Mouse (Mus musculus) limb, embryonic 12.5 days (tissue): ENCODE measurements at regions not wholly inside any gene's neighbourhood (a gene's known extent, or its start where the extent isn't known, plus 50 kb on each side); places are given as distances from the start of the nearest gene placed in this dataset.

Source experiments
- ATAC-seq: fragments of 200-750 bp; cut with Nextera tagmentation; 2 replicates; pipeline ENCODE4 v1.8.0; 2017; ENCODE audit warnings: low read depth, moderate TSS enrichment; ENCODE audit not compliant: insufficient number of reproducible peaks, insufficient read depth, low FRiP score, low TSS enrichment
- H3K27ac ChIP-seq: fragments of 300-500 bp; sonication (generic); 2 replicates; pipeline ENCODE4 v1.5.1; 2016; ENCODE audit warnings: mild to moderate bottlenecking, moderate library complexity
- H3K27me3 ChIP-seq: fragments of 300-500 bp; sonication (generic); 2 replicates; pipeline ENCODE4 v1.6.1; 2016; ENCODE audit warnings: mild to moderate bottlenecking, moderate library complexity
- H3K36me3 ChIP-seq: fragments of 300-500 bp; sonication (generic); 2 replicates; pipeline ENCODE4 v1.6.1; 2016; ENCODE audit warnings: mild to moderate bottlenecking, moderate library complexity
- H3K4me1 ChIP-seq: fragments of 300-500 bp; sonication (generic); replicated peaks from 2 replicates; pipeline ENCODE4 v1.6.1; 2016
- H3K4me2 ChIP-seq: fragments of 300-500 bp; sonication (generic); 2 replicates; pipeline ENCODE4 v1.6.1; 2016; ENCODE audit warnings: mild to moderate bottlenecking, moderate library complexity
- H3K4me3 ChIP-seq: fragments of 300-500 bp; sonication (generic); replicated peaks from 2 replicates; pipeline ENCODE4 v1.5.1; 2016; ENCODE audit warnings: mild to moderate bottlenecking
- H3K9ac ChIP-seq: fragments of 300-500 bp; sonication (generic); replicated peaks from 2 replicates; pipeline ENCODE4 v1.6.1; 2016; ENCODE audit warnings: mild to moderate bottlenecking, moderate library complexity
- H3K9me3 ChIP-seq: fragments of 300-500 bp; sonication (generic); 2 replicates; pipeline ENCODE4 v1.6.1; 2016; ENCODE audit warnings: mild to moderate bottlenecking, moderate library complexity
- WGBS: fragments of 180-500 bp; shearing (Covaris S2); methylation state at CpG from one replicate; pipeline ENCODE4 v1.1.7; 2016; 5-methylcytosine and 5-hydroxymethylcytosine counted together

DNA sequence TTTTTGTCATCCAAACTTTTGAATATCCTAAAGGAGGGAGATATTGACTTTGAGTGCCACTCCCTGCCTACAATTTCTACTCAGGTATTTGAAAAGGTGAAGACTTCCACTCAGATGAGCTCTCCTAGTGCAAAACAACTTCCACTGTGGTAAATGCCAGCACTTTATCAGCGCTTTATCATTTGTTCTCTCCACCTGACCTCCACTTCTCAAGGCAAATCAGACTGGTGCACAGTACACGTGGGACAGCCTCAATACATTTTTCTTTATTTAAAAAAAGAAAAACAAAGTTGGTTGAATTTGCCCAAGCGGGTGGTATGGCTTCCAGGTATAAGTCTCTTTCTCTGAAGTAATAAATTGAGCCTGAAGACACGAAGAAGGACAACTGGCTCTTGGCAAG, 114.2 kb downstream of the Bcl2l11 start:
- no peak for ATAC-seq
- no peaks in the 10 kb centered on the region for H3K9me3 ChIP-seq
- peaks cover 9% of the 10 kb centered on the region for H3K4me1 ChIP-seq
- no peak overlapping the region for H3K27ac ChIP-seq
- 57% methylated on average over 4 of the region's 4 CpGs for WGBS
- H3K4me3 ChIP-seq = no peak overlapping the region
- no peak overlapping the region for H3K9ac ChIP-seq
- H3K36me3 ChIP-seq = no peaks in the 10 kb centered on the region
- no peaks in the 10 kb centered on the region for H3K27me3 ChIP-seq
- no peak overlapping the region for H3K4me2 ChIP-seq

DNA sequence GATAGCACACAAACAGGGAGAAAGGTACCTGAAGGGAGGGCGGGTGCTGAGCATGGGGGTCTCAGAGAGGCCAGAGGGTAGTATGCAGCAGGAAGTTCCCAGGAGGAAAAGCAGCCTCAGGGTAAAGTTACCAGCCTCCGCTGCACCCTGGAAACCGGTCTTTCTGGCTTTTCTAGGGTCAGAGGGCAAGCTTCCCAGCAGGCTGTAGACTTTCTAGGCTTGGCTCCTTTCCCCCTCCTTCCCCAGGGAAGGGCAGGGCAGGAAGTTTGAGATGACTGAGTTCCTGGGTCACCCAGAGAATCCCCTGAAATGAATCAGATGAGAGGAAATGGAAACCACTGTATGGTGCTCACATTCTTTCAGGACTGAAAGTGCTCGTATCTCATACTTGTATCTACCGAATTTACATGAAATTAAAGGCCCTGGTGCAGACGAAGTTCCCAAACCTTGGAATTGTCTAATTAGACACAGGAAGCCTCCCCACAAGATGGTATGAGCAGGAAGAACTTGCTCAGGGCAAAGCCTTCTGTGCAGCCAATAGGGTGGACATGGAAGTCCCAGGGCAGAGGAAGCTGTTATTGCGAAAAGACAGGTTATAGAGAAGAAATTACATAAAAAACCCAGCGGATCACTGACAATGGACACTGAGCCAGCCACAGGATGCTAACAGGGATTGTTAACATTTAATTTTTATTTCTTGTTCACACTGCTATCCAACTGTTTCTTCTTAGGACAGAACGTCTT, 114.9 kb downstream of the Bcl2l11 start:
- no peaks in the 10 kb centered on the region for H3K27me3 ChIP-seq
- no peak overlapping the region for H3K27ac ChIP-seq
- H3K9me3 ChIP-seq = no peaks in the 10 kb centered on the region
- H3K4me1 ChIP-seq = peaks cover 9% of the 10 kb centered on the region
- H3K4me2 ChIP-seq = no peak overlapping the region
- WGBS = 38% methylated on average over 9 of the region's 9 CpGs
- no peak overlapping the region for H3K9ac ChIP-seq
- no peak overlapping the region for H3K4me3 ChIP-seq
- ATAC-seq = no peak
- no peaks in the 10 kb centered on the region for H3K36me3 ChIP-seq

GRCm38 (mm10) chr2:128241280-128241665, 115.4 kb downstream of the Bcl2l11 start:
- no peak for ATAC-seq
- Histone ChIP-seq H3K4me3 (no peak overlapping the region), H3K9me3 (no peaks in the 10 kb centered on the region), H3K36me3 (no peaks in the 10 kb centered on the region), H3K27me3 (no peaks in the 10 kb centered on the region), H3K27ac (no peak overlapping the region), H3K4me1 (peaks cover 9% of the 10 kb centered on the region), H3K9ac (no peak overlapping the region), H3K4me2 (no peak overlapping the region)
- 21% methylated on average over 3 of the region's 3 CpGs for WGBS

DNA sequence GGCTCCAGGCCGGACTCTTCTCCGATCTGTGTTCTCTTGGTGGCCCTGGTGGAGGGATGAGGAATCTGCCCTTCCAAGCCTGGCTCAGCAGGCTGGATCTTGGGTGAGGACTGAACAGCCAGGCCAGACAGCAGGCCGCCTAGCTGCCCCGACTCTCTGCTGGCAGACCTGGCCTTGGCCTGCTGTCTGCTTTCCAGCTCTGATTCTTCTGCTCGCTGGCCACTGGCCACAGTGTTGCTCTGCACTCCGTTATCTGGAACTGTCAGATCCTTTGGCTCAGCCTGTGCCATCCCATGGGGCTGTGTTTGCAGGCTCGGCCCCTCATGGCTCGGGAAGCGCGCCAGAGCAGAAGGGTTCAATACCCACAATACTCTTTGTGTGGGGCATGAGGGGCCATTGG, 119.7 kb downstream of the Bcl2l11 start:
- no peak overlapping the region for H3K4me2 ChIP-seq
- H3K36me3 ChIP-seq = no peaks in the 10 kb centered on the region
- H3K27ac ChIP-seq = no peak overlapping the region
- H3K4me1 ChIP-seq = peaks cover 7% of the 10 kb centered on the region
- ATAC-seq = no peak
- H3K9ac ChIP-seq = no peak overlapping the region
- no peaks in the 10 kb centered on the region; the same call in 1 of the 2 replicates for H3K27me3 ChIP-seq
- WGBS = 88% methylated on average over 10 of the region's 10 CpGs
- no peaks in the 10 kb centered on the region for H3K9me3 ChIP-seq
- no peak overlapping the region for H3K4me3 ChIP-seq

GRCm38 (mm10) chr2:128247967-128248366, 122.1 kb downstream of the Bcl2l11 start:
- Histone ChIP-seq H3K9me3 (no peaks in the 10 kb centered on the region), H3K4me1 (no peaks in the 10 kb centered on the region), H3K9ac (no peak overlapping the region), H3K27ac (no peak overlapping the region), H3K36me3 (no peaks in the 10 kb centered on the region), H3K27me3 (no peaks in the 10 kb centered on the region; the same call in 1 of the 2 replicates), H3K4me2 (no peak overlapping the region), H3K4me3 (no peak overlapping the region)
- ATAC-seq = no peak
- WGBS = 16% methylated on average over 4 of the region's 4 CpGs

- no peak for ATAC-seq
- Histone ChIP-seq H3K9me3 (no peaks in the 10 kb centered on the region), H3K9ac (no peak overlapping the region), H3K27me3 (no peaks in the 10 kb centered on the region; the same call in 1 of the 2 replicates), H3K4me2 (no peak overlapping the region), H3K4me1 (no peaks in the 10 kb centered on the region), H3K36me3 (no peaks in the 10 kb centered on the region), H3K4me3 (no peak overlapping the region), H3K27ac (no peak overlapping the region)
- WGBS = 87% methylated on average over 4 of the region's 4 CpGs
These were observed 123.3 kb downstream of the Bcl2l11 start for GRCm38 (mm10) chr2:128249188-128249587.

DNA sequence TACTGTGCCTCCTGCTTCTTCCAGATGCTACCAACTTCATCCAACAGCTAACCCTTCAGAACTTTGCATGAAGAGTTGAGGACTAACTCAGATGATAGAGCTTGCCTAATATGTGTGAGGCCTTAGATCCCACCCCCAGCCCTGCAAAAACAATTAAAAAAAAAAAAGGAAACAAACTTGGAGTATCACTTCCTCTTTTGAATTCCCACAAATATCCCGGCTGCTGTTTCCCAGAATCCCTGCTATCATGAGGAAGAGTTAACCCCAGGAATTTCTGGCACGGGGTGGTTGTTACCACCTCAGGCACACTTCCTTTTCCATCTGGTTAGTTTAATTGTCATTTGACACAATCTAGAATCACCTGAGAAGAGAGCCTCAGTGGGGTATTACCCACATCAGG, 123.8 kb downstream of the Bcl2l11 start:
- Histone ChIP-seq H3K4me1 (no peaks in the 10 kb centered on the region), H3K36me3 (no peaks in the 10 kb centered on the region), H3K9ac (no peak overlapping the region), H3K27me3 (no peaks in the 10 kb centered on the region; the same call in 1 of the 2 replicates), H3K27ac (no peak overlapping the region), H3K4me3 (no peak overlapping the region), H3K4me2 (no peak overlapping the region), H3K9me3 (no peaks in the 10 kb centered on the region)
- no peak for ATAC-seq
- WGBS = 89% methylated on average over 2 of the region's 2 CpGs

- H3K9me3 ChIP-seq = no peaks in the 10 kb centered on the region
- no peaks in the 10 kb centered on the region for H3K36me3 ChIP-seq
- no peaks in the 10 kb centered on the region for H3K4me1 ChIP-seq
- no peak overlapping the region for H3K4me2 ChIP-seq
- WGBS = 79% methylated on average over 4 of the region's 4 CpGs
- H3K4me3 ChIP-seq = no peak overlapping the region
- no peaks in the 10 kb centered on the region; the same call in 1 of the 2 replicates for H3K27me3 ChIP-seq
- no peak for ATAC-seq
- H3K27ac ChIP-seq = no peak overlapping the region
- no peak overlapping the region for H3K9ac ChIP-seq
These were observed 125.0 kb downstream of the Bcl2l11 start for GRCm38 (mm10) chr2:128250841-128251240.

DNA sequence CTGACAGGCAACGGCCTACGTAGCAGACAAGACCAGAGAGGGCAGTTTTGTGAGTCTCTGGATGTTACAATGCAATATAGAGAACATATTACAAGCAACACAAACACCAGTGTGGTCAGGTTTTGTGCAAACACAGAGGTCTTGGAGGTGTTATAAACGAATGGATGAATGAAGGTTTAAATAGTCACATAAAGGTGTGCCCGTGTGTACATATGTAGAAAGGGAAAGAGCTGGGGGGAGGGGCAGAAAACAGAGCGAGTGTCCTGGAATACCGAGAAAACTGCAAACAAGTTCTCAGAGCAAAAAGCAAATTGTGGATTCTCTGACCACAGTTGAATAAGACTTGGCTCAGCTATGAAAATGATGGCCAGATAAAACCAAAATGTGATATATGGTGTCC, 130.8 kb downstream of the Bcl2l11 start:
- H3K4me2 ChIP-seq = no peak overlapping the region
- H3K9me3 ChIP-seq = no peaks in the 10 kb centered on the region
- no peaks in the 10 kb centered on the region for H3K36me3 ChIP-seq
- H3K4me3 ChIP-seq = no peak overlapping the region
- no peaks in the 10 kb centered on the region for H3K27me3 ChIP-seq
- no peaks in the 10 kb centered on the region for H3K4me1 ChIP-seq
- WGBS = 79% methylated on average over 6 of the region's 6 CpGs
- ATAC-seq = no peak
- no peak overlapping the region for H3K27ac ChIP-seq
- no peak overlapping the region for H3K9ac ChIP-seq

- no peak for ATAC-seq
- H3K9ac ChIP-seq = no peak overlapping the region
- no peak overlapping the region for H3K4me3 ChIP-seq
- H3K27me3 ChIP-seq = no peaks in the 10 kb centered on the region
- H3K9me3 ChIP-seq = no peaks in the 10 kb centered on the region
- no peak overlapping the region for H3K27ac ChIP-seq
- no peak overlapping the region for H3K4me2 ChIP-seq
- 83% methylated on average over 9 of the region's 9 CpGs for WGBS
- no peaks in the 10 kb centered on the region for H3K36me3 ChIP-seq
- H3K4me1 ChIP-seq = no peaks in the 10 kb centered on the region
These were observed 131.4 kb downstream of the Bcl2l11 start for GRCm38 (mm10) chr2:128257262-128257661.

DNA sequence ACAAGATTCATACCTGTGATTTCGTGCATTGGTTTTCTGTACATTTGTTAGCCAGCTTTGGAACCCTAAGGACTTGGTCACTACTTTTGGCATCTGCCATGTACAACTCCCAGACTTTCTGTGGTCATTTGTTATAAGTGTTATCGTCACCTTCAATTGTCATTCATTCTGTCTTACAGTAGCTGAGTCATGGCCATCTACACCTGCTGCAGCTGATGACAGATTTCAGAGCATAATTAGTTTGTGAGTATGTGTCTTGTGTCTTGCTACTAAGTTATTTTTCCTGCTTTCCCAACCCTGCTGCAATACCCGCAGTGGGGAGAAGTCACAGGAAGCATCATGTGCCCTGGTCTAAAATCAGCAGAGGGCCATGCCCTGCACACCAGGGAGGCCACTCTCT, 138.0 kb downstream of the Bcl2l11 start:
- H3K9me3 ChIP-seq = no peaks in the 10 kb centered on the region
- H3K27me3 ChIP-seq = no peaks in the 10 kb centered on the region
- no peak overlapping the region for H3K27ac ChIP-seq
- no peak overlapping the region for H3K4me2 ChIP-seq
- peaks cover 7% of the 10 kb centered on the region; the same call in 1 of the 2 replicates for H3K4me1 ChIP-seq
- WGBS = 89% methylated on average over 3 of the region's 3 CpGs
- H3K4me3 ChIP-seq = no peak overlapping the region
- no peak overlapping the region for H3K9ac ChIP-seq
- no peak for ATAC-seq
- H3K36me3 ChIP-seq = no peaks in the 10 kb centered on the region
